Mouse (Mus musculus) G1E-ER4 (cell line): ENCODE data around the gene Dnm2. TPM values are rescaled to one million over a fixed set of nuclear protein-coding genes. Genes with fewer than 3 reads are reported as not detected.

Experiments used
- GATA1 ChIP-seq: IDR thresholded peaks from one replicate; pipeline ENCODE4 v1.8.0; 2012; ENCODE audit warnings: low read length, inconsistent platforms
- polyA plus RNA-seq: library from polyadenylated mRNA; stranded (reverse); fragments of >175 nt; gene quantifications from 2 replicates; pipeline ENCODE4 v1.2.3, GENCODE M21; 2012

Gene Dnm2
- polyA plus RNA-seq, 1 experiment = 485 TPM

DNA sequence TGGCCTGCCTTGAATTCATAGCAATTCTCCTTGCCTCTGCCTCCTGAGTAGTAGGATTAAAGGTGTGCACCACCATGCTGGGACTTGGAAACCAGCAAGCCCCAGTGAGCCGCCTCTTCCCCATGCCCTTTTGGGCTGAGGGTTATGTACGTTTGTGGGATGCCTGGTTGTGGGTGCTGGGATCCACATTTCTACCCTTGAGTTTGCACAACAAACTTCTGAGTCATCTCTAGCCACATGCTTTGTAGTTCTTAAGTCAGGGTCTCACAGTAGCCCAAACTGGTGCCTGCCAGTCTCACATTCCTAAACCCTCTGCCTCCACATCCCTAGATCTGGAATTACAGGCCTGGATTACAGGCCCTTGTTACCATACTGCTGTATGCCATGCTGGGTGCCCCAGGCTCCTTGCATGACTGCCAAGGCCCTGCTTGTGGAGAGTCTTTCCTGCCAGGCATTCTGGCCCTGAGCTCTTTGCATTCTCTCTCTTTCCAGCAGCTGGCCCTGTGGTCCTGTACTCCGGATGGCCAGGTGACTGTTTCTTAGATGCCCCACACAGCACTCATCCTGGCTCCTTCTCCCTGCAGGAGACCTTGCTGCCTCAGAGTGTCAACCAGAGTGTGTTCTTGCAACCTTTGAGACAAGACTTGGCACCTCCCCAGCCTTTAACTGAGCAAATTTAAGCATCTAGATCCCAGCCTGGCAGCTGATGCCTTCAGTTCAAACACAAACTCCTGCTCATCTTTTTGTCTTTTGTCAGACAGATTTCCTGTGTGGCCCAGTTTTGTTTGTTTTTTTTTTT, 39.3 kb downstream of the Dnm2 start:
- TF ChIP-seq GATA1 = no peak

DNA sequence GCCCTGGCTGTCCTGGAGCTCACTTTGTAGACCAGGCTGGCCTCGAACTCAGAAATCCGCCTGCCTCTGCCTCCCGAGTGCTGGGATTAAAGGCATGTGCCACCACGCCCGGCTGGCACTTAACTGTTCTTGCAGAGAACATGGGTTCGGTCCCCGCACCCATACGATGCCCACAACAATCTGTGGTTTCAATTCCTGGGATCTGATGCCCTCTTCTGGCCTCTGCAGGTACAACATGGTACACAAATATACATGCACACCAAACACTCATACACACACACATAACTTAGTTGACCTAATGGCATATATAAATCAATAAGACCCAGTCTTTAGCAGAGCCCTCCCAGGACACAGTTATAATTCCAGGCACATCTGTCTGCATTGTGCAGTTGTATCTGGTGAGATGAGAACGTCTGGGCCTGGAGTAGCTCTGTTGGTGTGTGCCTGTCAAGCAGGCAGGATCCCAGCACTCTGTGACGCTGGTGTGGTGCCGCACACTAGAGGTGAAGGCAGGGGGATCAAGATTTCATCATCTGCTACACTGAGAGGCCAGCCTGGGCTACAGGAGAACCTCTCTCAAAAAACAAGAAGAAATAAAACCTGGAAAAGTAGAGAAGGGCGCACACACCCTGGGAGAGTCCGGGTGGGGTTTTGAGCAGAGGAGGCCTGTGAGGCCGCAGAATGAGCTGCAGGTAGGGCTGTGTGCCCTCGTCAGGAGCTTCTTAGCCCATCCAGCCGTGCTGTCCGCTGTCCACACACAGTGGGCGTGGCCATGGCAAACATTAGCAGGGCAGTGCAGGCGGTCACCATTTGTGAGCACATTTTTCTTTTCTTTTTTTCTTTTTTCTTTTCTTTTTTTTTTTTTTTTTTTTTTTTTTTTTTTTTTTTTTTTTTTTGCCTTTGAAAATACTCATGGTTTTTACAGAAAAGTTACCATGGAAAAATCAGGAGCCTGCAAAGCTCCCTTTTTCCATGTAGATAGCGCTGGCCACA, 44.6 kb downstream of the Dnm2 start:
- TF ChIP-seq GATA1 = no peak

GRCm38 (mm10) chr9:21472913-21473312, 48.2 kb downstream of the Dnm2 start:
- TF ChIP-seq GATA1 = no peak

DNA sequence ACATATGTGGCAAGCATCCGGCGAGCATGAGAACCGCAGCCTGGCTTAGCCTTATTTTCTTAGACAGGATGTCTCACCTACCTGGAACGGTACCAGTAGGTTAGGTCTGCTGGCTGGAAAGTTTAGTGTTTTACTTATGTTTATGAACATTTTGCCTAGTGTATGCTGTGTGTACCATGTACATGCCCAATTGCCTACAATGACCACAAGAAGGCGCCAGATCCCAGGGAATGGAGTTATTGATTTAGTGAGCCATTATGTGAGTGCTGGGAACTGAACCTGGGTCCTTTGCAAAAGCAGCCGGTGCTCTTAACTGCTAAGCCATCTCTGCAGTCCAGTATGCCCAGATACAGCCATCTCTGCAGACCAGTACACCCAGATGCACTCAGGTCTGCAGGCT, 53.0 kb downstream of the Dnm2 start:
- TF ChIP-seq GATA1 = no peak

DNA sequence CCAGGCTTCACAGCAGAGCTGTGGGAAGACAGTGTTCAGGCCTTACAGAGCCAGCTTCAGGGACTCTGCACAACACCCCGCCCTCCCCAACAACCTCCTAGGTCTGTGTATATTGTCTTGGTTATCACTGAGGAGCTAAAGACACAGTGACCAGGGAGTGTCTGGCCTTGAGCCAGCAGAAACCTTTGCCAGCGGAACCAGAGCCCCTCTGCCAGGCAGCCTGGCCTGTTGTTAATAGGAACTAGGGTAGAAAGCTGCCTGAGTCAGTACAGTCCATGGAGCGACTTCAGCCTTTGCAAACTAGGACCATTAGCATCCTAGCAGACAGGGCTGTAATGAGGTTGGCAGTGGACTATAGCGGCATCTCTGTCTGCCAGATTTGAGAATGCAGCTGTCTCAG, 59.4 kb downstream of the Dnm2 start:
- TF ChIP-seq GATA1 = no peak

DNA sequence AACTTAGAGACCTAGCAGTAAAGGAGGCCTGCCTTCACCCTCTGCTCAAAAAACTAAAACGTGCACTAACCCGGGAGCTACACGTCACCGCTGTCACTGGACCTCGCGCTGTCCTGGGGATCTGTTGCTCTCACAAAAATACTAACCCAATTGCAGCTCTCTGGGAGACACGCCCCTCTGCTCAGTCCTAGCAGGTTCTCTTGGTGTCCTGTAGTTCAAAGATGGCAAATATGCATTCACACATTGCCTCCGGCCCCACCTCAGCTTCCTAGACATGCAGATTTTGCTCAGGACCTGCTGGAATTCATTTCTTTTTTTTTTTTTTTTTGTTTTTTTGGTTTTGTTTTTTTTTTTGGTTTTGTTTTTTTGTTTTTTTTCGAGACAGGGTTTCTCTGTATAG, 66.0 kb downstream of the Dnm2 start:
- TF ChIP-seq GATA1 = no peak

- TF ChIP-seq GATA1 = no peak
These were observed 69.2 kb downstream of the Dnm2 start for GRCm38 (mm10) chr9:21493907-21494306.

DNA sequence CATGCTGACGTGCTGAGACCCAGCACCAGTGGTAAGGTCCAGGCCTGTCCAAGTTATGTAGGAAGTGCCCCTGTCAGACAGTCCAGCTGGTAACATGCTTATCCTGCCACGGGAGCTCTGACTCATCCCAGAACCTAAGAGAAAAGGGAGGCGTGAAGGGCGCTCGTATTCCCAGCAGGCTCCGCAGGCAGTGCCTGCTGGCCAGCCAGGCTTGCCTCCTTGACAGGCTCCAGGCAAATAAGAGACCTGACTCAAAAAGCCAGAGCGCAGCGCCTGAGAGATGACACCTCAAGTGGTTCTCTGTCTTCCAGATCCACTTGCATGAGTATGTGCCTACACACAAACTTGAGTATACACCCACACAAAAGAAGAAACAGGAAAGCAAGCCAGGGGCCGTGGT, 70.0 kb downstream of the Dnm2 start:
- TF ChIP-seq GATA1 = no peak

GRCm38 (mm10) chr9:21496308-21497049, 71.8 kb downstream of the Dnm2 start:
- TF ChIP-seq GATA1 = no peak

DNA sequence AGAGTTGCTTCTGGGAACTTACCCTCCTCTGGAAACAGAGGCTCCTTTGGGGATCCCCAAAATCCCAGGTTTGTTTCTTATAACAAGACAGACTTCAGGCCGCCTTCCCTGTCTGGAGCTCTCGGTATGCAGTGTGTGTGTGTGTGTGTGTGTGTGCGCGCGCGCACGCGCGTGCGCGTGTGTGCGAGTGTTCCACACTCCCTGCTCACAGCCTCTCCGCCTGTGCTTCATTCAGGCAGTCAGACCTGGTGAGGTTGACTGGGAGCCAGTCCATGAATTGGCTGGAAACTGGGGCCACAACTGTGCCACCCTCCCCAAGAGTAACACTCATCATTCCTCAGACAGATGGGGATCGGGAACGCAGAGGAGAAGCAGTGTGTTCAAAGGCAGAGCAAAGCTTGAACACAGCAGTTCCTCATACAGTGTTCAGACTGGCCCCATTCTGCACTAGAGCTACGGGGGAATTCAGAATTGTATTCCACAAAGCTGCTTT, 72.4 kb downstream of the Dnm2 start:
- no peak for TF ChIP-seq GATA1

GRCm38 (mm10) chr9:21497664-21498063, 73.0 kb downstream of the Dnm2 start:
- TF ChIP-seq GATA1 = no peak

DNA sequence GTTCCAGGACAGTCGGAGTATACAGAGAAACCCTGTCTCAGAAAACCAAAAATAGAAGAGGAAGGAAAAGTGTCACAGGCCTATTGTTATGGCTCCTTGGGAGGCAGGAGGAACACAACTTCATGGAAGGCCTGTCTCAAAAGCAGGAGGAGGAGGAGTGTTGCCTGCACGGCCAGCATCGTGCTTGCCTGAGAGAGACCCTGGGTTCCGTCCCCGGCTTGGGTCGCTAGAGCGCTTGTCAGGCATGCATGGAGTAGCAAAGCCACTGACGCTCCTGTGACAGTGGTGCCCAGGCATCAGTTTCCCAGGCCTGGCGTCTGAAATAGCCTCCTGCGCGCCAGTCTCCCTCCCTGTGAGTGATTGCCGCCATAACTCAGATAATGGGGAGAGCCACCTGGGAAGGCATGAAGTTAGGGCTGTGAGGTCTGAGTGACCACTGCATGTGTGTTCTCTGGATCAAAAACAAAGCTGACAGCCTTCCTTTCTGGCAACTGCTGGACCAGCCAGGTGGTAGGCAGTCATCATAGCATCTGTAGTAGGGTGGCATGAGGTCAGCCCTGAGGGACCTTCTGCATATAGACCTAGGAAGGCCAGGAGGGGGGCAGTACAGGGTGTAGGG, 73.7 kb downstream of the Dnm2 start:
- no peak for TF ChIP-seq GATA1

- TF ChIP-seq GATA1 = no peak
These were observed 78.6 kb downstream of the Dnm2 start for GRCm38 (mm10) chr9:21503352-21503751.

DNA sequence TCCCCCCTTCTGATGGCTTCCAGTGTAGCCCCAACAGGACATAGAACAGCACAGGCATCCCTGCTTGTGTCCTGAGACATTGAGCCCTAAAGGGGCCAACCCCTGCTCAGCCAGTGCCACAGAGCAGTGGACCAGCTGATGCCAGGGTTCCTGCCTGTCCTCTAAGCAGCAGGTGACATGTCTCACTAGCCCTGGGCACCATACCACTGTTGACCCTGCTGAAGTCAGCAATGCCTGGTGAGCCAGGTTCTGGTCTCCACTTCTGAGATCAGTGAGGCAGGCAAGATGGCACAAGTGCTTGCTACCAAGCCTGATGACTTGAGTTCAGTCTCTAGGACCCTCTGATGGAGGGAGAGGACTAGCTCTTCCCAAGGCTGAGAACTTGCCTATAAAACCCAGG, 81.1 kb downstream of the Dnm2 start:
- TF ChIP-seq GATA1 = no peak

- no peak for TF ChIP-seq GATA1
These were observed 83.2 kb downstream of the Dnm2 start for GRCm38 (mm10) chr9:21507753-21508430.
